Comparison of ENCODE assay signal across 9 mouse cellular contexts in genomic region chr6:15792680-15793601, GRCm38 (mm10).
A peak's percentile ranks its signal among the peaks of the same experiment; 100 is the strongest.
DNase-seq lines count a peak whose midpoint lies in the region; TF ChIP-seq lines count a peak whose summit lies in the region.
"Had no signal": no experiment of that assay in that cellular context is flagged by ENCODE, and none has a peak within 500 bp of the region (broad histone marks: within the 10 kb centered on the region; RNA-seq: fewer than 3 reads in every experiment).

No protein-coding gene starts in this region.

- H3K4me3 ChIP-seq in small intestine, adult 2 months (ENCODE audit: low read depth, low read length): no peak overlapping the region
- H3K4me3 ChIP-seq: liver, embryonic 15.5 days had no signal

- no peak for TF ChIP-seq POLR2A in small intestine, adult 2 months (IDR thresholded peaks at IDR 0.05; ENCODE audit: low read depth, low read length)

- intact Hi-C loops in heart, postnatal 14 days (cut with DNase I): no loop called here

- H3K27me3 ChIP-seq in small intestine, adult 2 months (ENCODE audit: control insufficient read depth, insufficient read depth, low read length): no peaks in the 10 kb centered on the region
- H3K27me3 ChIP-seq: liver, embryonic 15.5 days had no signal

- no peaks in the 10 kb centered on the region for H3K36me3 ChIP-seq in small intestine, adult 2 months (ENCODE audit: control insufficient read depth, insufficient read depth, low read length)
- H3K36me3 ChIP-seq: liver, embryonic 15.5 days had no signal

- peak overlapping the region; percentile 81 for H3K27ac ChIP-seq in small intestine, adult 2 months (ENCODE audit: insufficient read depth, low read depth, low read length)
- H3K27ac ChIP-seq: liver, embryonic 15.5 days had no signal

- WGBS in small intestine, adult 2 months: 63% methylated on average over 12 of the region's 12 CpGs

- TF ChIP-seq CTCF in small intestine, adult 2 months (IDR thresholded peaks at IDR 0.05; ENCODE audit: extremely low read depth, insufficient read length, insufficient replicate concordance, low read depth, low read length): no peak

- H3K4me1 ChIP-seq in small intestine, adult 2 months (ENCODE audit: control insufficient read depth, insufficient read depth, insufficient read length, low read length): peaks cover 4% of the 10 kb centered on the region
- H3K4me1 ChIP-seq: liver, embryonic 15.5 days had no signal

- DNase-seq in embryo, embryonic 10 days (ENCODE audit: low spot score): peak; percentile 7
- DNase-seq in embryo, embryonic 9.5 days (ENCODE audit: extremely low spot score): no peak
- peak; percentile 35 to 38 for DNase-seq in spleen, postnatal 36 days (ENCODE audit: low spot score in 2 of 2)
- no peak for DNase-seq in spleen, adult 12 weeks (ENCODE audit: low spot score)
- peak; percentile 23 to 31 for DNase-seq in heart, postnatal 14 days
- no peak for DNase-seq in cerebellum, postnatal 25 days
- no peak for DNase-seq in spleen, postnatal 14 days (ENCODE audit: low spot score in 2 of 2)

Comparison
In these comparisons a context has a peak if more than half of its experiments do, and no peak if none do; other contexts are left out.
1. DNase-seq: peak in embryo, embryonic 10 days (single experiment), spleen, postnatal 36 days (2 of 2) and heart, postnatal 14 days (2 of 2); none in embryo, embryonic 9.5 days (single experiment), spleen, adult 12 weeks (single experiment), cerebellum, postnatal 25 days (0 of 2) and spleen, postnatal 14 days (0 of 2).